Mouse (Mus musculus) heart, embryonic 14.5 days (tissue): ENCODE results near the gene Cdh24. TPM values are rescaled to one million over a fixed set of nuclear protein-coding genes. Genes with fewer than 3 reads are reported as not detected.
A peak's percentile ranks its signal among the peaks of the same experiment; 100 is the strongest.
"Not testable (repeated sequence)": the region's sequence is repeated elsewhere in the genome, so short reads cannot be mapped to it uniquely, and the experiment has no call there.

Source experiments
- ATAC-seq: fragments of 200-750 bp; cut with Nextera tagmentation; 2 replicates; pipeline ENCODE4 v1.8.0; 2017; ENCODE audit warnings: low read depth, moderate TSS enrichment; ENCODE audit not compliant: insufficient number of reproducible peaks, insufficient read depth, low FRiP score
- H3K27ac ChIP-seq, 2 experiments: fragments of 200-500 bp in 1 of 2; fragments of 300-500 bp in 1 of 2; sonication (generic) in 1 of 2; replicated peaks in 1 of 2; 2 replicates each; pipeline ENCODE4 v1.5.1; 2012 to 2014; ENCODE audit warnings: low read depth in 2 of 2, low read length in 2 of 2, control low read depth in 1 of 2, mild to moderate bottlenecking in 1 of 2, mixed read lengths in 1 of 2; ENCODE audit not compliant: control insufficient read depth in 1 of 2, insufficient read depth in 1 of 2
- H3K27me3 ChIP-seq: fragments of 300-500 bp; sonication (generic); 2 replicates; pipeline ENCODE4 v1.6.1; 2014; ENCODE audit warnings: mild to moderate bottlenecking, low read length, control low read depth; ENCODE audit not compliant: control insufficient read depth, insufficient read depth
- H3K36me3 ChIP-seq: fragments of 300-500 bp; sonication (generic); 2 replicates; pipeline ENCODE4 v1.6.1; 2014; ENCODE audit warnings: mild to moderate bottlenecking, control low read depth, low read length, mixed read lengths; ENCODE audit not compliant: control insufficient read depth, insufficient read depth
- H3K4me1 ChIP-seq, 2 experiments: fragments of 200-500 bp in 1 of 2; fragments of 300-500 bp in 1 of 2; sonication (generic) in 1 of 2; 2 replicates each; pipeline ENCODE4 v1.6.1; 2012 to 2014; ENCODE audit warnings: low read length in 2 of 2, control low read depth in 1 of 2, mixed read lengths in 1 of 2; ENCODE audit not compliant: control insufficient read depth in 2 of 2, insufficient read depth in 2 of 2
- H3K4me2 ChIP-seq: fragments of 300-500 bp; sonication (generic); 2 replicates; pipeline ENCODE4 v1.6.1; 2014; ENCODE audit warnings: mild to moderate bottlenecking, low read length
- H3K4me3 ChIP-seq, 2 experiments: fragments of 200-500 bp in 1 of 2; fragments of 300-500 bp in 1 of 2; sonication (generic) in 1 of 2; 2 replicates each; pipeline ENCODE4 v1.5.1; 2012 to 2014; ENCODE audit warnings: low read length in 2 of 2, mild to moderate bottlenecking in 2 of 2, control low read depth in 1 of 2, low read depth in 1 of 2, moderate library complexity in 1 of 2; ENCODE audit not compliant: control insufficient read depth in 1 of 2, insufficient read depth in 1 of 2
- H3K9ac ChIP-seq: fragments of 300-500 bp; sonication (generic); 2 replicates; pipeline ENCODE4 v1.6.1; 2014; ENCODE audit warnings: mild to moderate bottlenecking, low read length
- H3K9me3 ChIP-seq: fragments of 300-500 bp; sonication (generic); 2 replicates; pipeline ENCODE4 v1.6.1; 2016; ENCODE audit warnings: low read length, control low read depth; ENCODE audit not compliant: control insufficient read depth
- WGBS: fragments of 180-500 bp; shearing (Covaris S2); extraction: QIAGEN DNeasy Blood & Tissue Kit; methylation state at CpG from one replicate; pipeline ENCODE4 v1.1.7; 2014; 5-methylcytosine and 5-hydroxymethylcytosine counted together
- polyA plus RNA-seq: library from polyadenylated mRNA; unstranded; fragments of >200 nt; fragmentation: Nextera tagmentation; extraction: Ambion mirVana; gene quantifications from 2 replicates; pipeline ENCODE4 v1.2.1, GENCODE M21; 2014

Gene Cdh24
- polyA plus RNA-seq, 1 experiment from 2014 or later, result 2.0 TPM

DNA sequence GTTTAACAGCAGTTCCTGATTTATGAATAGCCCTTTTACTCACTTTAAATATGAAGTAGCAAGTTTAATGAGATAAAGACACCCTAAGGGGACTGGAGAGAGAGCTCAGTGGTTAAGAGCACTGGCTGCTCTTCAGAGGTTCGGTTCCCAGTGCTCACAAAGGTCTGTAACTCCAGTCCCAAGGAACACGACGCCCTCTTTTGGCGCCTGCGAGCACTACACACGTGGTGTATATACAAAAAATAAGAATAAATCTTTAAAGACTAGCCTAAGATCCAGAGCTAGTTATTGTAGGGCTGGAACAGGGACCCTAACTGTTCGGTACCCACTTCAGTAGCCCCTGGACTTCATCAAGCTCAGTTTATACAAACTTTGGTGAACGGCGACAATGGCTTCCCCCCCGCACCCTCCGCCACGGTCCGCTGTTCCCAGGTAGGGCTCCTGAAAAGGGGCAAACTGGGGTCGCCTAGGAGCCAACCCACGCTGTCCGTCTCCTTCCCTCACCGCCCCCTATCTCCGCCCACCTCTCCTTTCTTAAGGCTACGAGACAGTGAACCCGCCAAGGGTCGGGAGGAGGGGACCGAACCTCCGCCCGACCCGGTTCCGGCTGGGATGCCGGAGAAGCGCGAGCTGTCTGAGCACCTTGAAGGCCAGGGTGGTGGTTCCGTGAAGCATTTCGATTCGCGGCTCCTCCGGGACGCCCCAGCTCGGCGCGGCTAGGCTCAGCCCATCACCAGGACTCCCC is 23.8 kb downstream of the Cdh24 start:
- Histone ChIP-seq H3K9ac (peak overlapping the region; percentile 93), H3K36me3 (peaks cover 34% of the 10 kb centered on the region), H3K4me1 (peaks cover 0 to 8% of the 10 kb centered on the region in 2 experiments; a peak in 2 of 4 replicates), H3K27ac (peak overlapping the region; percentile 53 to 66), H3K4me2 (peak overlapping the region; percentile 81), H3K27me3 (no peaks in the 10 kb centered on the region), H3K9me3 (no peaks in the 10 kb centered on the region), H3K4me3 (peak overlapping the region; percentile 92 to 97)
- peak; percentile 42; the same call in 1 of the 2 replicates for ATAC-seq
- 2% methylated on average over 38 of the region's 38 CpGs for WGBS

DNA sequence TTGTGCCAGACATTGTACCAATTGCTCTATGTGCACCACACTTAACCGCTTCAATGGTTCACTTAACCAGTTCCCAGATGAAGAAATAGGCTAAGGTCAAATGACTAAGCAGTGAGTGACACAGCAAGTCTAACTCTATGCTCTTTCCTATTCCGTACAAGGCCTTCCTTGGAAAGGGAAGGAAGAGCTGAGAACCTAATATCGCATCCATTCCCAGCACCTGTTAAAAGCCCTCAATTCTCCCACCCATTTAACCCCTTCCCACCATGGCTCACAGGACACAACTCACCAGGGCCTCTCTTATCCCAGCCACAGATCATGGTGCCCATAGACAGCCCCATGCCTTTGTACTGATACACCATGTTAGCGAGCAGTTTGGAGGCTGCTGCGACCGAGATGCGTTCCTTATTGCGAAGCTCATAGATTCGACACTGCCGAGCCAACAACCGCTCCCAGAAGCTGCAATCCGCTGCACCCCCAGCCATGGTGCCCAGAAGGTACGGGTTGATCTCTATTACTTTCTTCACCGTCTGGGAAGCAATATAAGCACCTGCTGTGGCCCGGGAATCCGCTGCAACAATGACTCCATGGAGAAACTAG is 24.8 kb downstream of the Cdh24 start:
- Histone ChIP-seq H3K9ac (no peak overlapping the region), H3K27me3 (no peaks in the 10 kb centered on the region), H3K9me3 (no peaks in the 10 kb centered on the region), H3K4me1 (peaks cover 0 to 8% of the 10 kb centered on the region in 2 experiments; a peak in 2 of 4 replicates), H3K36me3 (peaks cover 44% of the 10 kb centered on the region), H3K4me2 (no peak overlapping the region), H3K27ac (no peak overlapping the region), H3K4me3 (no peak overlapping the region)
- ATAC-seq, result no peak
- 95% methylated on average over 16 of the region's 16 CpGs for WGBS

DNA sequence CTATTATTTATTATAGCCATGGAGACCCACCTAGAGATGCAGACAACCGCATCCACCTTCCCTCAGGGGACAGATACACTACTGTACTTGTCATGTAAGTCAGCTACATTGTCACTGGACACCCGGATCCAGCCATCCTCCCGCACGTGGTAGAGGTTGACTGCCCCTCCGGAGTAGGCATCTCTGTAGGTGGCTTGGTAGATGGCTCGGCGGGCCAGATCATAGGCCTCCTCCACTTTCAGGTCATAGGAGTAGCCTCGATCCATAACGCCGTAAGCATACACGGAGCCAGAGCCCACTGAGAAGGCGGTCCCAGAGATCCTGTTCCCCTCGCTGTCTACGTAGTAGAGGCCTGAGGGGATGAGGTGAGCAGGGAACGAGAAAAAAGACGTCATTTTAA is 27.0 kb downstream of the Cdh24 start:
- H3K27me3 ChIP-seq, H3K9me3 ChIP-seq, H3K4me1 ChIP-seq, H3K4me3 ChIP-seq, H3K4me2 ChIP-seq, H3K27ac ChIP-seq, H3K9ac ChIP-seq, ATAC-seq: not testable (repeated sequence)
- H3K36me3 ChIP-seq, result peaks cover 51% of the 10 kb centered on the region
- 96% methylated on average over 12 of the region's 16 CpGs for WGBS

DNA sequence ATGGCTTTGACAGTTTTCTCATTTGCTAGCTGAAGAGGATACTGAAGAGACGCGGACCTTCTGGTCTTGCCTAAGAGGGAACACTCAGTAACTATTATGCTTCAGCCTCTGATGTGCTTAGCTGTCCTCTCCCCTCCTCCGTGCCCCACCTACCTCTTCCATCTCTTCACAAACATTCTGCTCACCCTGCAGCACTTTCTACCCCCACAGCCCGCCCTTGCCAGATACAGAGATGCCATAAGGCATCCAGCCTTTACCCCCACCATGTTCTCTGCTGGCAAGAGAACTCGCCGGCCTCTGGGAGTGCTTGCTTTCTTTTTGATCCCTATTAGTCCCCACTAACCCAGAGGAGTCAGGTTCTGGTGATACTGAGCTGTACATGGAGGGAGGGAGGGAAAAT is 30.5 kb downstream of the Cdh24 start:
- no peak overlapping the region for H3K9ac ChIP-seq
- H3K4me3 ChIP-seq, result no peak overlapping the region
- H3K4me1 ChIP-seq, result peaks cover 0 to 3% of the 10 kb centered on the region in 2 experiments; a peak in 1 of 4 replicates
- H3K36me3 ChIP-seq, result peaks cover 42% of the 10 kb centered on the region
- no peak overlapping the region for H3K27ac ChIP-seq
- 74% methylated on average over 6 of the region's 6 CpGs for WGBS
- no peaks in the 10 kb centered on the region for H3K27me3 ChIP-seq
- no peak overlapping the region for H3K4me2 ChIP-seq
- ATAC-seq, result no peak
- H3K9me3 ChIP-seq, result no peaks in the 10 kb centered on the region

DNA sequence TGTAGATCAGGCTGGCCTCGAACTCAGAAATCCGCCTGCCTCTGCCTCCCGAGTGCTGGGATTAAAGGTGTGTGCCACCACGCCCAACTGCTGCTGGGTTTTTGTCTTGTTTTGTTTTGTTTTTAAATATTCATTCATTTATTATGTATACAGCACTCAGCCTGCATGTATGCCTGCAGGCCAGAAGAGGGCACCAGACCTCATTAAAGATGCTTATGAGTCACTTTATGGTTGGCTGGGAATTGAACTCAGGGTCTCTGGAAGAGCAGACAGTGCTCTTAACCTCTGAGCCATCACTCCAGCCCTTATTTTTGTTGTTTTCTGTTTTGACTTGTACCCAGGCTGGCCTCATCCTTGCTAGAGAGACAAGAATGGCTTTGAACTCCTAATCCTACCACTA is 31.2 kb downstream of the Cdh24 start:
- no peak overlapping the region for H3K4me2 ChIP-seq
- ATAC-seq, result no peak
- H3K4me1 ChIP-seq, result peaks cover 0 to 3% of the 10 kb centered on the region in 2 experiments; a peak in 1 of 4 replicates
- no peaks in the 10 kb centered on the region for H3K27me3 ChIP-seq
- no peaks in the 10 kb centered on the region for H3K9me3 ChIP-seq
- WGBS, result 77% methylated on average over 4 of the region's 4 CpGs
- no peak overlapping the region for H3K9ac ChIP-seq
- no peak overlapping the region for H3K27ac ChIP-seq
- H3K4me3 ChIP-seq, result no peak overlapping the region
- peaks cover 35% of the 10 kb centered on the region for H3K36me3 ChIP-seq

DNA sequence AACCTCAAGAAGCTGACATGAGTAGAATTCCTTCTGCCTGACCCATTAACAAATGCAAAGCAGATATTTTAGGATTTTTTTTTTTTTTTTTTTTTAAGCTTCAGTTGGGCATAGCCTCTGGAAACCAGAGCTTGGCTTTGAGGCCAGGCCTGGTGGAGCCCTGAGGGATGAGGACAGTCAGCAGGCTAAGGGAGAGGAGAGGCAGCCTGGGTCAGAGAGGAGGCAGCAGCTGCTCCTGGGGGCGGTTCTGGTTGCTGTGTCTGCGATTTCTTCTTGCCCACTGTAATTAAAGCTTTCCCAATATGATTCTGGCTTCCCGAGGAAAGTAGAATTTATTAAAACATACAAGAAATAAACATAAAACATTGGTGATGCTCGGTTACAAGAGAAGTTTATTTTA is 31.9 kb downstream of the Cdh24 start:
- no peak for ATAC-seq
- 85% methylated on average over 4 of the region's 4 CpGs for WGBS
- peaks cover 29% of the 10 kb centered on the region for H3K36me3 ChIP-seq
- peaks cover 3 to 4% of the 10 kb centered on the region in 2 experiments; a peak in 1 of 4 replicates for H3K4me1 ChIP-seq
- H3K4me2 ChIP-seq, result no peak overlapping the region
- no peaks in the 10 kb centered on the region for H3K27me3 ChIP-seq
- H3K4me3 ChIP-seq, result no peak overlapping the region
- no peaks in the 10 kb centered on the region for H3K9me3 ChIP-seq
- no peak overlapping the region for H3K27ac ChIP-seq
- H3K9ac ChIP-seq, result no peak overlapping the region

DNA sequence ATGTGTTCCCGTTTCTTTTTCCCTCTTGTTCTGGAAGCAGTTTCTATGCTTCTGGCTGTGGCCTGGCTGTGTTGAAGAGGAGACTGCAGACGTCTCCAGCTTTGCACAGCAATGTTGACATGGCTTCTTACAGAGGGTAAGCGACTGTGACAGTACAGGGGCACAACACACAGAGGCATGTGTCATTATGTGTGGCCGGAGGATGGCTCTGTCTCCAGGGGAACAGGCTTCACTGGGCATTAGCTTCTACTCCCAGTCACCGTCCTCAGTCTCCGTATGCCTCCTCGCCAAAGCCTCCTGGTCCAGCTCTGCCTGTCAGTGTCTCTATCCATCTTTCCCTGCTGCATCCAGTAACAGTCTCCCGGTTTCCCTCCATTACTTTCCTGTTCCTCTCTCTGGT is 33.9 kb downstream of the Cdh24 start:
- H3K4me1 ChIP-seq, result peaks cover 8 to 12% of the 10 kb centered on the region in 2 experiments
- H3K9ac ChIP-seq, result no peak overlapping the region
- no peak for ATAC-seq
- 64% methylated on average over 8 of the region's 8 CpGs for WGBS
- no peaks in the 10 kb centered on the region for H3K27me3 ChIP-seq
- no peak overlapping the region for H3K4me2 ChIP-seq
- no peak overlapping the region for H3K27ac ChIP-seq
- H3K9me3 ChIP-seq, result no peaks in the 10 kb centered on the region
- no peak overlapping the region for H3K4me3 ChIP-seq
- H3K36me3 ChIP-seq, result peaks cover 16% of the 10 kb centered on the region
